Mouse (Mus musculus) left cerebral cortex, postnatal 4 days (tissue): Measurements from ENCODE around the gene Zfp84. TPM values are rescaled to one million over a fixed set of nuclear protein-coding genes. Genes with fewer than 3 reads are reported as not detected.
"Not testable (repeated sequence)": the region's sequence is repeated elsewhere in the genome, so short reads cannot be mapped to it uniquely, and the experiment has no call there.

Source experiments
- DNase-seq: peaks from one replicate; pipeline ENCODE4 v3.0.0-alpha.2; 2022
- intact Hi-C: fragments of 180-260 bp; cut with DNase I; formaldehyde crosslinking; loops from one replicate; pipeline ENCODE4 v1.15.1; 2025
- total RNA-seq, 2 experiments: library from RNA; stranded (reverse); gene quantifications; 2 replicates each; pipeline ENCODE4 v1.2.3; 2021

Zfp84 gene
- total RNA-seq, result 10 to 100 TPM; 19.8 to 21.5 TPM

GRCm38 (mm10) chr7:29768090-29768900 is at the start of gene Zfp84:
Zfp84 (plus strand) TSS chr7:29768552.
- intact Hi-C loops, result no loop called here

DNA sequence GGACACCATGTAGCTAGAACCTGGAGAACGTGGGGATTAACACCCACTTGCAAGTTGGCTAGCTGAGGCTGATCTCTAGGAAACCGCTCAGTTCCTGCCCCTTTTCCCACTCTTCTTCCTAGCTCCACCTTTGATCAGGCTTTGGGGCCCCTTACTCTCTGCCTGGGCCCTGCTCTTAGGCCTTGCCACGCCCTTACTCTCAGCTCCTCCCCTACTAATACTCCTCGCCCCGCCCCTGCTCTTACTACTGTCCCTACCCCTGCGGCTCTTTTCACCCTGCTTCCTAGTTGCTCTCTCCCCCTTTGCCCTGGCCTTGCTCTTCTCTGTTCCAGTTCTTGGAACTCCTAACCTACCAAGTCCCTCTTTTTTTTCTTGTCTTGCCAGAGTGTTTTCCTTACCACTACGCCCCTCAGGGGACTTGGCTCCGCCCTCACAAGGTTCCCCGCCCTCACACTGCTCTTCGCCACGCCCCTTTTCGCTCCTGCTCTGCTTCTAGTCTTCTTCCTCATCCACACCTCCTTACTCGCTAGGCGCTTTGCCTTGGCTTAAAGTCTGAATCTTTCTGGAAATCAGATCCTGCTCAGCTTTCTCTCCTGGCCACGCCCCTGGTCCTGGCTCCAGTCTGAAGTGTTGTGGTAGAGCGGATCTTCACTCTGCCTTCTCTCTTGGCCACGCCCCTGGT is 42.8 kb upstream of the Zfp84 start:
- not testable (repeated sequence) for DNase-seq

More at GRCm38 (mm10) chr7:29768090-29768900, at the start of gene Zfp84:
- peak; percentile 81 for DNase-seq

GRCm38 (mm10) chr7:29726860-29727259 is 41.5 kb upstream of the Zfp84 start, which contains the start of gene Catsperg2:
Catsperg2 (minus strand) TSS chr7:29727032.
- not testable (repeated sequence) for DNase-seq

More for the DNA sequence above, 42.8 kb upstream of the Zfp84 start:
- intact Hi-C loops, result not testable (repeated sequence)

GRCm38 (mm10) chr7:29728055-29728454 is 40.3 kb upstream of the Zfp84 start:
- intact Hi-C loops, result no loop called here
- DNase-seq, result no peak

More at GRCm38 (mm10) chr7:29726860-29727259, 41.5 kb upstream of the Zfp84 start, which contains the start of gene Catsperg2:
- intact Hi-C loops, result not testable (repeated sequence)

DNA sequence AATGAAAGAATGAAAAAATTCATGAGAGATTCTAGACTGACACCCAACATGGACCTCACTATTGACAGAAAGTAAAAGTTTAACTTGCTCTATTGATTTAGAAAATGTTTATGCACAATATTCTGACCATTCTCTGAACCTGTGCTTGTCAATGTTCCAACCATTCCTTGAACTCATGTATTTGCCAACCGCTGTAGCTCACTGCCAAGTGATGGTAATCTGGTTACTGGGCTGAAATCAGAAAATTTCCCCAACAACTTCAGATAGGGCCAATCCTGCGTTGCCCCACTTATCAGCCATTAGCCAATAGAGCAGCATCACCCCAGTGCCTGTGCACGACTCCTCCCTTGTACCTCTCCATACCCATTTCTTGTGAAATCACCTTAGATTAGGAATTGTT is 26.1 kb upstream of the Zfp84 start:
- intact Hi-C loops, result no loop called here
- DNase-seq, result no peak

DNA sequence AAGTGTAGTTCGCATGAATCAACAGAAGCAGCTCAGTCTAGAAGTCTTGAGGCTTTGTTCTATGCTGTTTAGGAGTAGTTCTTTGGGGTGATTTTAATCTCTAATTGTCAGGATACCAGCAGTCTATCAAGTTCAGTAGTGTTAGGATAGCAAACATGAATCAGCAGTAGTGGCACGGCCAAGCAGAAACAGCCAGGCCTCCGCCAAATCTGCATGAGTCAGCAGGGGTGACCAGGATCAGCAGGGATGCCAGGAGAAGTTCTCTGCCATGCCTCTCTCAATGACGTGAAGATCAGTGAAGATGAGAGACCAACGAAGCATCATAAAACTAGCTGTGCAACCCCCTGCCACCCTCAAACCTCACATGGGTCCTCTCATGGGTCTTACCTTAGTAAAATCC is 7.9 kb upstream of the Zfp84 start:
- intact Hi-C loops, result no loop called here
- no peak for DNase-seq

- intact Hi-C loops, result no loop called here
- DNase-seq, result no peak
Observed at GRCm38 (mm10) chr7:29764702-29765101, 3.6 kb upstream of the Zfp84 start.

DNA sequence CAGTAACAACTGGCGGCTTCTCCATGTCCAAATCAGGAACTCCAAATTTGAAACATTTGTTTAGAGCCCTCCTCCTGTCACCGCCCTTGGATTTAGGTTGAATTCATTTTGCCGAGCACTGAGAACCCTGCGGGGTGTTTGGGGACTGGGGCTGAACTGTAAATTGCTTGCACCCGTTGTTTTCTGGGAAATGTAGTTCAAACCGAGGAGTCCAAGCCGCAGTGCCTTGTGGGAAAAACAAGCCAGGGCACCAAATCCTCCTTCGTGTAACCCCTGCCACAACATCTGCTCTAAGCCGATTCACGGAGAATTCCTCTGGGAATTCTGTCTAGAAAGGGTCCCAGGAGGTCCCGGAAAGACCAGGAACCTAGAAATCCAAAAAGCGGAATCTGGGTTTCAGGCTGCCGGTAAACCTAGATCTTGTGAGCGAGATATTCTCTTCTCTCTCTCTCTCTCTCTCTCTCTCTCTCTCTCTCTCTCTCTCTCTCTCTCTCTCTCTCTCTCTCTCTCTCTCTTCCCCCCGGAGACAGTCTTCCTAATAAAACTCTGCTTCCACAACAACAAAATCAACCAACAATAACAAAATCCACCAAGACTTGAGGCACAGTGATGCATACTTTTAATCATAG is 1.2 kb upstream of the Zfp84 start:
- intact Hi-C loops, result no loop called here
- peak; percentile 72 for DNase-seq

DNA sequence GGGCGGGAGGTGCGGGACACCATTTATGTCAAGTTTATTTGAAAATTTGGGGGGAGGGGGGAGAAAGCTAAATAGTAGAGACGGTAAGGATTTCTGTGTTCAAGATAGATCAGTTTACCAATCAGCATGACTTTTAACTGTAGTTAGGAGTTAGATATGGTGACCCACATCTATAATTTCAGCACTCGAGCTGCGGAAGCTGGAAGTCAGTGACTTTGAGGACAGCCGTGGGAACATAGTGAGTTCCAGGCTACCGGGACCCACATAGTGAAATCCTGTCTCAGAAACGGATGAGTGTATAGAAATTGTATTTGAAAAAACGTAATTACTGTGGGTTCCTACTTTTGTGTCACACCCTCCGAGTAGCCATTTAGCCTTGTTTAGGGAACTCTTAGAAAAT is 628 bp downstream of the Zfp84 start:
- intact Hi-C loops, result no loop called here
- DNase-seq, result no peak

GRCm38 (mm10) chr7:29773503-29773902 is 5.2 kb downstream of the Zfp84 start:
- DNase-seq, result no peak
- intact Hi-C loops, result no loop called here

GRCm38 (mm10) chr7:29774371-29774770 is 6.0 kb downstream of the Zfp84 start:
- intact Hi-C loops, result no loop called here
- no peak for DNase-seq

DNA sequence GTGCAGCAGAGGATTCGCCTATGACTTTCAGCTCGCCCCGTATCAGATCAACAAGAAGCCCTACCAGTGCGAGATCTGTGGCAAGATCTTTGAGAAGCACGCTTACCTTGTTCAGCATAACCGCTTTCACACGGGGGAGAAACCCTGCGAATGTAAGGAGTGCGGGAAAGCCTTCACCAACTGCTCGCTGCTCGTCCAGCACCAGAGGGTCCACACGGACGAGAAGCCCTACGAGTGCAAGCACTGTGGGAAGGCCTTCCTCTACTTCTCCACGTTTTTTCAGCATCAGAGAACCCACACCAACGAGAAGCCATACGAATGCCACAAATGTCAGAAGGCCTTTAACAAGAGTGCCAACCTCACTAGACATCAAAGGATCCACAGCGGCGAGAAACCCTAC is 8.2 kb downstream of the Zfp84 start:
- no peak for DNase-seq
- intact Hi-C loops, result no loop called here

- intact Hi-C loops, result no loop called here
- no peak for DNase-seq
Observed at GRCm38 (mm10) chr7:29777372-29777771, 9.0 kb downstream of the Zfp84 start.

DNA sequence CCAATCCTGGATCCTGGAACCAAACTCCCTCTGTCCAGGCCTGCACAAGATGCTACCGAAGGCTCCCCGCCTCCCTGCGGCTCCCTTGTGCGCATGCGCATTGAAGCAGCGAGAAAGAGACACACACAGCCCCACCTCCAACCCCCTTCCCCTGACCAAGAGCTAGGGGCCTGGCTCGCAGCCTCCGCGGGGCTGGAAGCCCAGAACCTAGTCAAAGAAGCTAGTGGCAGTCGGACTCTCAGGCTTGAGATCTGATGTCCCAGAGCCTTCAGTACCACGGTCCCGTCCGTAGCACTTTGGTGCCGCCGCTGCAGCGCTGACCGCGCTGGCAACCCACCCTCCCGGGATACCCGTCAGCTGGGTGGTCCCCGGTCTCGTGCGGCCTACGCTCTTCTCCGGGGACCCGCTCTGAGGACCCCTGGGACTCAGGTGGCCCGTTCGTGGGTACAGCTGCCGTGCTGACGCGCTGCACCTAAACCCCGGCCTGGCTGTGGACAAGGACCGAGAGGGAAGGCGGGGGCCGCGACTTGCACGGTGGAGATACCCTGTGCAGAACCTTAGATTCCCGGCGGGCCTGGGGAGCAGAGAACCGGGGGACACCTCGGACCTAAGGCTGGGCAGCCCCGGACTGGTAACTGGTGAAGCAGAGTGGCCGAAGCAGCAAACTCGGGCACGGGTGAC is 15.7 kb downstream of the Zfp84 start, which contains the start of gene Zfp30:
TSS of gene Zfp30 (plus strand) at position 128 of the 681 bp plus-strand sequence.
- intact Hi-C loops, result no loop called here
- DNase-seq, result peak; percentile 94

DNA sequence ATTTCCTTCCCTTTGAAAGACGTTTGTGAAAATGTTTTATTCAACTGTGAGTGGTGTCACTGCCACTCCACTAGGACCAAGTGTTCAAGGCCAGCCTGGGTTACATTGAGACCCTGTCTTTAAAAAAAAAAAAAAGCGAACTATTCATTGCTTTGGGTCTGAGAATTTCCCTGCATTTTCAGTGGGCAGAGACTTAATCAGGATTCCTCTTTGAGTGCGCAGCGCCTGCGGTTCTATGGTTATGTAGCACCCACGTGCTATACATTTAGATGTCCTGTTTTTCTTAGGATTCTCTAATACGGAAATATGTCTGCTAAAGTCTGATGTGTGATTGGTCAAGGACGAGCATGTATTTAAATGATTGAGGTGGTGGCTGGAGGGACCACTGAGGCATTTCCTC is 16.7 kb downstream of the Zfp84 start:
- intact Hi-C loops, result no loop called here
- no peak for DNase-seq

- intact Hi-C loops, result no loop called here
- DNase-seq, result no peak
Observed at GRCm38 (mm10) chr7:29785888-29786287, 17.5 kb downstream of the Zfp84 start.

DNA sequence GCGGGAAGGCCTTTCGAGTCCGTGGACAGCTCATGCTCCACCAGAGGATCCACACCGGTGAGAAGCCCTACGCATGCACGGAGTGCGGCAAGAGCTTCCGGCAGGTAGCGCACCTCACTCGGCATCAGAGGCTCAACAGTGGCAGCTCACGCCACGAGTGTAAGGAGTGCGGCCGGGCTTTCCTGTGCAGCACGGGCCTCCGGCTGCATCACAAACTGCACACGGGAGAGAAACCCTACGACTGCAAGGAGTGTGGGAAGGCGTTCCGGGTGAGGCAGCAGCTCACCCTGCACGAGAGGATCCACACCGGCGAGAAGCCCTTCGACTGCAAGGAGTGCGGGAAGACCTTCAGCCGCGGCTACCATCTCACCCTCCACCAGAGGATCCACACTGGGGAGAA is 24.6 kb downstream of the Zfp84 start:
- DNase-seq, result no peak
- intact Hi-C loops, result no loop called here

GRCm38 (mm10) chr7:29807046-29807445 is 38.7 kb downstream of the Zfp84 start:
- intact Hi-C loops, result no loop called here
- DNase-seq, result no peak

GRCm38 (mm10) chr7:29812244-29812643 is 43.9 kb downstream of the Zfp84 start:
- intact Hi-C loops, result no loop called here
- no peak for DNase-seq

DNA sequence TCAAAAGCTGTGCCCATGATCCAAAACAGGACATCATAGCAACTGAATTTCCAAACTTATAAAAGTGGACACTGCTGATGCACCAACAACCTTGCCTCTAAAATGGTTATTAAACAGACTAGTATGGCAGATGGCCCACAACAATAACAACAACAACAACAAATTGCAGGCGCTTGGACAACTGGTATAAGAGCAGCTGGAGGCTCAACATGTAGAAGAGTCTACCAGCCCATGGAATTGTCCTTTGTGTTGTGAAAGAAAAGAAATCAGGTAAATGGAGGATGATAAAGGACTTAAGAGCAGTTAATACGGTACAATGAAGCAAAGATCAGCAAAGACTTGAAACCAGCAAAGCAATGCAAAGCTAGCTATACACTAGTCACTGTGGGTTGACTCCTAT is 46.0 kb downstream of the Zfp84 start:
- DNase-seq, result no peak
- intact Hi-C loops, result no loop called here
